In genomic region chr10:51792030-51792429, GRCm38 (mm10) we compare ENCODE assay signal across 10 mouse cellular contexts.
DNase-seq lines count a peak whose midpoint lies in the region; ATAC-seq lines count a peak whose summit lies in the region.
"Had no signal": no experiment of that assay in that cellular context is flagged by ENCODE, and none has a peak within 500 bp of the region (broad histone marks: within the 10 kb centered on the region; RNA-seq: fewer than 3 reads in every experiment).

No protein-coding gene starts in this region.

- peak; percentile 48; the same call in 1 of the 2 replicates for ATAC-seq in megakaryocyte progenitor cell, adult 5-6 weeks (replicated peaks; ENCODE audit: poor library complexity)

- peak; percentile 48 to 63 for DNase-seq in cerebellum, postnatal 10 days
- DNase-seq in cerebellum, adult 8-10 months, result no peak
- peak; percentile 18 to 28 for DNase-seq in layer of hippocampus, postnatal 10 days (ENCODE audit: low spot score in 2 of 2)
- no peak for DNase-seq in layer of hippocampus, adult 9-11 months
- DNase-seq in adipocyte (ENCODE audit: low spot score), result peak; percentile 57
- no peak for DNase-seq in neural tube, embryonic 10.5 days (ENCODE audit: extremely low spot score, low spot score)
- DNase-seq in testis, postnatal 10 days (ENCODE audit: low spot score), result no peak
- DNase-seq: cerebellum, adult 11 months; right cerebral cortex, postnatal 25 days had no signal

Comparison
In these comparisons a context has a peak if more than half of its experiments do, and no peak if none do; other contexts are left out.
1. DNase-seq: peak in cerebellum, postnatal 10 days (2 of 2), layer of hippocampus, postnatal 10 days (2 of 2) and adipocyte (single experiment); none in cerebellum, adult 8-10 months (single experiment), layer of hippocampus, adult 9-11 months (single experiment), neural tube, embryonic 10.5 days (single experiment) and testis, postnatal 10 days (single experiment).